Mouse (Mus musculus) lung, postnatal 0 days (tissue): ENCODE measurements at regions not wholly inside any gene's neighbourhood (a gene's known extent, or its start where the extent isn't known, plus 50 kb on each side); places are given as distances from the start of the nearest gene placed in this dataset.

ENCODE experiments used
- CTCF ChIP-seq: IDR thresholded peaks from 2 replicates; pipeline ENCODE4 v1.5.1; 2016; ENCODE audit warnings: antibody characterized with exemption, mild to moderate bottlenecking
- EP300 ChIP-seq: IDR thresholded peaks from 2 replicates; pipeline ENCODE4 v1.6.1; 2016; ENCODE audit warnings: antibody characterized with exemption, mild to moderate bottlenecking, control low read depth

DNA sequence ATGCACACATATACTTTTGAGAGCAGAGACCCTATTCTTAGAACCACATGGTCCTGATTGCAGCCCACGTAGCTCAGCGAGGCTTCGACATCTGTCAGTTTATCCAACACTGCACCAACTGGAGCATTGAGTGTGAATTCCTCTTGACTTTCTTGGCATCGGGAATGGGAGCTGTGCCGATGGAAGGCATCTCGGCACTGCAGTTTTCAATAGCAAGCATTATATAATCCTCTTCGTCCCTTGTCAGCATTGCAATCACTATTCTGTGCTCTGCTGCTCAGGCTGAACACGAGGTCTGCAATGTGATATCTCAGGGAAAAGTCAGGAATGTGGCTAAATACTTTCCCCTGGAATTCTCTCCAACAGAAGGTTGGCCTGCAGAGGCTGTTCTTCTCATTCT, 224.6 kb downstream of the Lnpk start:
- TF ChIP-seq CTCF (no peak), EP300 (no peak)
